Mouse (Mus musculus) cerebellum, postnatal 25 days (tissue): ENCODE measurements around the gene Pou3f1.
A peak's percentile ranks its signal among the peaks of the same experiment; 100 is the strongest.
"Not testable (repeated sequence)": the region's sequence is repeated elsewhere in the genome, so short reads cannot be mapped to it uniquely, and the experiment has no call there.

Experiments
- DNase-seq, 2 experiments: peaks; one replicate each; pipeline ENCODE4 v3.0.0; 2021; ENCODE audit warnings: mixed read lengths in 2 of 2

Pou3f1 gene

DNA sequence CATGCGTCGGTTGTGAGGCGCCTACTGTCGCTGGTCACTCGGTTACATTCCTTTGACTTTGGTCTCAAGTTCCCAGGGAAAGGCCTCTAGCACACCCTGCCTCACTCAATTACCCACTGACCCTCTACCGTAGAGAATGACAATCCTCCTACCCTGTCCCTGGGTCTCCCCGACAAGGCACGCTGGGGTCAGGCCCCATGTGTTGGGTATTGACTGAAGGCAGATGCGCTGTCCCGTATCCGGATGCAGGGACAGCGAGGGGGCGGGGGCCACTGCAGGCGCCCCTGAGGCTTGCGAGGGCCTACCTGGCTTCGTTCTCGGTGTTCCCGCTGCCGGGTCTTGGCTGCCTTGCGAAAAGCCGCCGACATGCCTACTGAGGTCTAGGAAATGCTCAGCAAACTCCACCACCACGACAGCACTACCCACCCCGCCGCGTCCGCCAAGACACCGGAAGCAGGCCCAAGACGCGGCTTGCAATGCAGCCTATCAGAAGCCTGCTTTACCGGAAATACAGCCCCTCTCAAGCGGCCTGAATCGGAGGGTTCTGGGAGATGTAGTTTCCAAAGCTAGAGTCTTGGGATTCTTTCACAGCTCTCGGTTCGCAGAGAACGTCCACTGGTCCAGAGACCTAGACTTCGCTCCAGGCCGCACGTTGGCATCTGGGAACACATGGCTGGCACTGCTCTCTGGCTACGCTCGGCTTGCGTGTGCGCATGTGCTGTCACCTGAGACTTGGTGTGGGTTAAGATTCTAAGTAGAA is 36.7 kb downstream of the Pou3f1 start, which contains the start of gene Utp11:
Gene Utp11, minus strand, starts transcription at position 466 of the 760 bp plus-strand sequence.
- peak; percentile 83 to 88 for DNase-seq

DNA sequence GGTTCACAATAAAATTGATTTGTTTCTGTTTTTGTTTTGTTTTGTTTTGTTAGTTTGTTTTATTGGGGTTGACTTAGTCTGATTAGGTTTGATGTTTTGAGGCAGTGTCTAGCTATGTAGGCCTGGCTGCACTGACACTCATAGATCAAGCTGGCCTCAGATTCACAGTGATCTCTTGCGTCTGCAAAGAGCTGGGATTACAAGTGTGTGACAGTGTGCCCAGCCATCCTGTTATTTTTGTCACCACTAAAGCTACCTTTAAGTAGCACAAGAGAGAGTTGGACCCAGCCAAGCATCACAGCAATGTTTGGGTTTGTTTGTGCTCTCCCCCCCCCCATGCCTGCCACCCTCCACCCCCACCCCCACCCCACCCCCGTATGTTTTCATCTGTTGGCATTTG is 38.0 kb downstream of the Pou3f1 start:
- DNase-seq: no peak

DNA sequence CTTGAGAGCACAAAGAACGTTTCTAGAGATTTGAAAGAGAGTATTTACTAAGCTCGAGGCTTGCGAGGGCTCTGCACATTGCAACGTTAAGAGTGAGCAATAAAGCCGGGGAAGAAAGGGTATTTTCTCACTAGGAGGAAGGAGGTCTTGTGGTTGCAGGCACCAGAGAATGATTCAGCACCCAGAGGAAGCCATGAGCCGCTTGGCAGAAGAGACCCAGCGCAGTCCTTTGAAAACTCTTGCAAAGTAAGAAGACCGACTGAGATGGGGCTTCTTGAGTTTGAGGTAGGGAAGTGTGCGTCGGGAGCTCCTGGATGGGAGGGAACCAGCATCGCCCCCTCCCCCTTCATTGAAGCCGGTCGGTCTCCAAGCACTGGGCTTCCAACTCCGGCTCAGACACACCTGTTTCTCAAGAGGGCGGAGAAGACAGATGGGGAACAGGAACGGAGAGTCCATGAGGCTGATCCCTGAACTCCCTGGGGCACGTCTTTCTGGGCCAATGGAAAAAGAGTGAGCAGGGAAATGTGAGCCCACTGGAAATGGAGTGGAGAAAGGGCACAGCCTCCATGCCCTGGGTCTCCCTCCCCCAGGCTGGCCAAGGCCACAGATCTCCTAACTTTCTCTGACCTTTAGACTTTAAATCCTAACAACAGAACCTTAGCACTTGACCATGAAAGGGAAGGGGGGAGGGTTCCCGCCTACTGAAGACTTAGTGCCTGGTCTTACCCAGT is 39.3 kb downstream of the Pou3f1 start:
- no peak for DNase-seq

DNA sequence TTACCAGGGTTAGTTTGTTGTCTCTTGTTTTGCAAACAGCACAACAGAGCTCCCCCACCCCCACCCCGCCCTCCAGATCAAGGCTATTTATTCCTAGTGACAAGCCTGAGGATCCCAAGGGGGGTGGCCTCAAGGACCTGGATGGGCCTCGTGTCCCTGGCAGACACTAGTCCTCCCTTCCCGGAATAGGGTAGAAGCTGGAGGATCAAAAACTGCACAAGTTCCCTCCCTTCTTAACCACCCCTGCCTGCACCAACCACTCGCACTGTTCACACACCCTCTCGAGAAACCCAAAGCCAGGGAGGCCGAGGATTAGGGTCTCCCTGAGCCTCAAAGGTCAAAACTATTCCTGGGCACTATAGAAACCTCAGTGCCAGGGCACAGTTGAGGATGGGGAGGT is 43.2 kb downstream of the Pou3f1 start:
- DNase-seq: no peak

DNA sequence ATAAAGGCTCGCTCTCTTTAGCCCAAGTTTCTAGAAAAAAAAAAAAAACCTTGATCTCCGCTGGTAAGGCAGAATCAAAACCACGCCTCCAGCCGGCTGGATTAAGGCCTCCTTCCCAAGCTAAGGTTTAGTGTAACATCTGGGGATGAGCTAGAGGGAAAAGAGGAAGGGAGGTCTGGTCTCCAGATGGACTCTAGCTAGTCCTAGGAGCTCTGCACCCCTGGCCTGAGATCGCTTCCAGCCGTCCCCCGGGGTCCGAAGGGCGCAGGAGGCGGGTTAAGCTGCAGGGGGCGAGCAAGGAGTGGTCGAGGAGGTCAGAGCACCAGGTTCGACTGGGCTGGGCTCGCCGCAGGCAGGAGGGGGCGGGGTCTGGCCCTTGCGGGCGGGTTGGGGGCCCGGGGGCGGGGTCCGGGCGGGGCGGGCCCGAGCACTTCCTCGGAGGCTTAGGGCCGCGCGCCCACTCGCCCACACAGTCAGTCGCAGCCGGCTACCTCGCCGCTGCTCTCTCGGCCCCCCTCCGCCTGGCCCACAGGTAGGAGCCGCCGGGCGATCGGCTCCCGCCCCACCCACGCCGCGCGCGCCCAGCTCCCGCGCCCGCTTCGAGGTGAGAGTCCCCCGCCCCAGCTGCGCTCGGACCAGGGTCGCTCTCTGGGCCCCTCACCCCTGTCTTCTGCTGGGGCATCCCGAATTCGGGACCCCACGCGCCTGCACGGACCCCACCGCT is 43.8 kb downstream of the Pou3f1 start, which contains the start of gene Fhl3:
Gene Fhl3, plus strand, starts transcription at position 454 of the 724 bp plus-strand sequence.
- DNase-seq: peak in 1 of 2 experiments; percentile 33

DNA sequence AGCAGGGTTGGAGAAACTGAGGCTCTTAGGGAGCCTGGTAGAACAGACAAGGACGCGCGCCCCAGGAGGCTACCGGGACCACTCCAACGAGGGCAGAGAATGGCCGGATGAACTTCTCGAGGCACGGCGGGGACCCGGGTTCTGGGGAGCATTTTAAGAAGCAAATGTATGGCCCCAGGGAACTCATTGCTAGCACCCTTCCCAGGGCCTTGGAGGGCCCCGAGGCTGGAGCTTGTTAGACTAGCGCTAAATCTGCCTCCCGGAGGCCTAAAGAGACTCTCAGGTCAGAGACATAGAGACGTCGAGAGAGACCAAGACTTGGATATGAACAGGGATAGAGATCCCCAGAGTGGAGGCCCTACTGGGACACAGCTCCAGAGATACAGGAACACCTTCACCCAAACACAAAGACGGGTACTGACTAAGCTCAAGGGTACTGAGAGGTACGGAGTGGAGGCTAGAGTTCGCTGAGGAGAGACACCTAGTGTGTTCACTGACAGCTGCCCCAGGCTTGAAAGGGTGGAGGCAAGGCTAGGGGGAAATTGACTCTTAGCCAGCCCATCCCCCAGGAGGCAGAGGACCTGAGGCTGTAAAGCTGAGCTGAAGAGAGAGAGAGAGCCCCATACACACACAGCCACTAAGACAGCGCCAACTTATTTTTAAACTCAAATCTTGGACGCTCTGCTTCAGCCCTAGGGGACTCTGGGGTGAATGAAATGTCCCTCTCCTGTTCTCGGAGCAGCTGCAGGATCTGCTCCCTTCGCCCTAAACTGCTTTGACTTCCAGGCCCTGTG is 44.6 kb downstream of the Pou3f1 start:
- DNase-seq: no peak

DNA sequence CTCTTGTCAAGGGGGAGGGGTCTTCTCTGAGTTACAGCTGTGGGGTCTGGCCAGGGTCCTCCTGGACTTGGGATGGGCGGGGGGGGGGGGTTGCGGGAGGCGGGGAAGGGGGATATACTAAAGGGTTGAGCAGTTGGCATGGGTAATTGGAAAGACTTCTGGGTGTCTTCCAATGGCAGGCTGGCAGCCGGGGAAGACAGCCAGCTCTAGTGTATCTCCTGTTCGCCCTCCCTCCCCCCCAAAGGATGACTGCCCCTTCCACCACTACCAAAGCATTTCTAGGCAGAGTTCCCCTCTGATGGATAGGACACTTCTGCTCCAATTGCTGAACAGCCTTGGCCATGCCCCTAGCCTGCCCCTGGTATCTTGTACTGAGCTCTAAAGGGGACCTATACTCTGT is 45.3 kb downstream of the Pou3f1 start:
- DNase-seq: peak in 1 of 2 experiments; percentile 31

DNA sequence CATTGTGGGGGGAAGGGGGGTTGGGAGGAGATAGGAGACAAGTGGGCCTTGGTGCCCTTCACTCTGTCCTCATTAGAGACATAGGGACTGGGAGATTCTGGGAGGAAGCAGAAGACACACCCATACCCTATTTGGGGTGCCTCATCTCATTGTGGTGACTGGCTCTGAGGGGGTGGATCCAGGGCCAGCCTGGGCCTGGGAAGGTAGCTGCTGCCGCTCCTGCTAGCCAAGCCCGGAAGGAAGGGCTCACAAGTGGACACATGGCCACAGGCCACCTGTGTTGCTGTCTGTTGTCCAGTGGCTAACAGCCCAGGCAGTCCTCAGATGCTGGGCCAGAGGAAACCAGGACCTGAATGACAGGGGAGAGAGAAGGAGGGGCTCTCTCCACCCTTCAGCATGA is 46.8 kb downstream of the Pou3f1 start:
- DNase-seq: peak in 1 of 2 experiments; percentile 40

DNA sequence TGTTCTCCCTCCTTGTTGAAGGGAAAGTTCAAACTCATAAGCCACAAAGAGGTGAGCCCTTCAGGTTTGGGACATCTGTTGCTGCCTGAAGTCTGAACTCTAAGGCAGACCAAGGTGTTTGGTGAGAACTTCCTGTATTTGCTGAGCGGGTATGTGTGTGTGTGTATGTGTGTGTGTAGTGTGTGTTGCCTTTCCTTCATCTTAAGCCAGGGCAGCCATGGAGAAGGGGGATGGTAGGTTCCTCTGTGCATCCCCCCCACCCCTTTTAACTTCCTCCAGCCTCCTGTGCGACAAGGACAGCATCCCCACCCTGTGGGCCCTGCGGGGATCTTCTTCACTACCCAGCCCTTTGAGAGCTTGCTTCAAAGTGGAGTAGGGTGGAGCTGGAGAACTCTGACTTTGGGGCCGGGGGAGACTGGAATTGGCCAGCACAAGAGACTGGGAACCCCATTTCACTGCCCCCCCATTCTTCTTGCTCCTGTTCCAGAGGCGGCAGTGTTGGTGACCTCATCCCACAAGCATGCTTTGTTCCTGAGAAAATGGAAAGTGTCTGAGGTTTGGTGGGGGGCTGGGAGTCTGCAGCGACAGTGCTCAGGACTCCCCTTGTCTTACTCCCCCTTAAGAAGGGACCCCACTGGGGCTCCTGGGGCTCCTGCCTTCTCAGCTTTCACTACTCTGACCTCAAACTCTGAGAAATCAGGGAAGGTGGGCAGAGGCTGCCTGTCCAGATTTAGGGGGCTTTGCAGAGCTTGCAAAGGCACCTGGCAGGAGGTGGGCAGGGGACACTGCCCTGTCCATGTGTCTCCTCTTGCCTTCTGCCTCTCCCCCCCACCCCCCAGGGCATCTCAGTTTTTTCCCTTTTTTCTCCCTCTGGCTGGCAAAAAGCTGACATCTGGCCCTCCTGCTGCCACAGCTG is 47.5 kb downstream of the Pou3f1 start:
- DNase-seq: no peak

DNA sequence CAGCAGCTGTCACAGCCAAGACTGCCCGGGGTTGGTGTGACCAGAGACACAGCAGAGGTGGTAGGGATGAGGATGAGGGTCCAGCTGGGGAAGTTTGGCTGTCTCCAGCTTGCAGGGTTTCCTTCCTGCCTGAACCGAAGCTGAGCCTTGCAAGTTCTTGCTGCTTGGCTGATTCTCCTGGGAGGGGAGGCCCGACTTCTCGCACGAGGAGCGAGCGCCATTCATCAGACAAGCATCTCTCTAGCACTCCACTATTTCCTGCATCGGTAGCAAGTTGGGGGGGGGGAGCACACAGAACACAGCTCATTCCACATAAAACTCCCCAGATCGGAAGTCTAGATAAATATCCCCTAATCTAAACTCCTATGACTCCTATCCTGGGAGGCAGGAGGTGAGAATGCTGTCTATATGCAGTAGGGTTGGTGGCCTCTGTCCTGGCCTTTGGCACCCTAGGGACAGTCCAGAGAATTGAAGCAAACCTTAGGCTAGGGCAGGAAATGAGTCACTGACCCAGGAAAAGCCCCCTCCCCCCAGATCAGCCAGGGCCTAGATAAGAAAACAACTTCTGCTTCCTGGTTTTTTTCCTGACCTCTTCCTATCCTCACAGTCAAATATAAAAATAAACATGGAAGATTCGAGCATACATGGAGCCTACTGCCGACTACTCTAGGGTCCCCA is 48.3 kb downstream of the Pou3f1 start:
- DNase-seq: no peak

DNA sequence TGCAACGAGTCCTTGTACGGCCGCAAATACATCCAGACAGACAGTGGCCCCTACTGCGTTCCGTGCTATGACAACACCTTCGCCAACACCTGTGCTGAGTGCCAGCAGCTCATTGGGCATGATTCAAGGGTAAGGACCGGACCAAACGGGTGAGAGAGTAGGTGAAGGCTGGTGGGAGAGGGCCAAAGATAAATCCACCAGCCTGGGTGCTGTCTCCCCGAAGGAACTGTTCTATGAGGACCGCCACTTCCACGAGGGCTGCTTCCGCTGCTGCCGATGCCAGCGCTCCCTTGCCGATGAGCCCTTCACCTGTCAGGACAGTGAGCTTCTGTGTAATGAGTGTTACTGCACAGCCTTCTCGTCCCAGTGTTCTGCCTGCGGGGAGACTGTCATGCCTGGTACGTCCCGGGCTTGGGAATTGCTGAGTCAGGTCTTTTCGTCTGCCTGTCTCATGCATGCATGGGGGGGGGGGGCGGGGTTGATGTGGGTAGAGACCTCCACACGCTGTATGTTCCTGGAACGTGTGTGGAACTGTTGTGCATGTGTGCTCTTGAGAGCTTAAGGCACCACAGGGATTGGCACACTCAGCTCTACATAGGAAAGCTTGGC is 49.2 kb downstream of the Pou3f1 start:
- DNase-seq: no peak

DNA sequence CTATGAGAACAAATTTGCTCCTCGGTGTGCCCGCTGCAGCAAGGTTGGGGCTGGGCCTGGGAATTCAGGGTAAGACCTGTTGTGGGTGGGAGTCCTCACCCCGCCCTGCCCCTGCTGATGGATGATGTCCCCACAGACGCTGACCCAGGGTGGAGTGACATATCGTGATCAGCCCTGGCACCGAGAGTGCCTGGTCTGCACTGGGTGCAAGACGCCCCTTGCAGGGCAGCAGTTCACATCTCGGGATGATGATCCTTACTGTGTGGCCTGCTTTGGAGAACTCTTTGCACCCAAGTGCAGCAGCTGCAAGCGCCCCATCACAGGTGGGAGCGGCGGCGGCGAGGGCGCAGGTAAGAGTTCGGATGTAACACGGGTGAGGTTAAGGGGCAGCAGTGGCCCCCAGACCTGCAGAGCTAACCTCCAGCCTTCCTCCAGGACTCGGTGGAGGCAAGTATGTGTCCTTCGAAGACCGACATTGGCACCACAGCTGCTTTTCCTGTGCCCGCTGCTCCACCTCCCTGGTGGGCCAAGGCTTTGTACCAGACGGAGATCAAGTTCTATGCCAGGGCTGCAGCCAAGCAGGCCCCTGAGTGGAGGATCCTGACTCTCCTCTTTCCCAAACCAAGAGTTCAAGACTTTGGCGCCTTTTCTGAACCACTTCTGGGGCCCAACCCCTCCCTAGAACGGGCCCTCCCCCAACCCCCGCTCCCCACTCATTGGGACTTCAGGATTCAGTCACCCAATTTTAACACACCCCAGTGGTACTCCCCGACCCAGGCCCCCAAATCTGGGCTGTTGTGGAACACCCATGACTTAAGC is 51.0 kb downstream of the Pou3f1 start:
- not testable (repeated sequence) for DNase-seq

DNA sequence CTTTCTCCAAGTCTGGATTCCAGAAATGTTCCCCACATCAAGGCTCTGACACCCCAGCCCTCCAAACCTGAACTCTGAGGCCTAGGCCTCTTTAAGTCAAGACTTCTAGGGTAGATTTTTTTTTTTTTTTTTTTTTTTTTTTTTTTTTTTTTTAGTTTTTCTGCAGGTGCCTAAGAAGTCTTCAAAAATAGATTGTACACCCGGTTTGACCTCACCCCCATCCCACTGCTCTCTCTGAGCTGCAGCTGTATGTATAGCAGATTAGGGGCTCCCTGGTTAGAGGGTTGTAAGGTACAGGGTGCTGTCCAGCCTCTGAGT is 51.6 kb downstream of the Pou3f1 start:
- DNase-seq: not testable (repeated sequence)

DNA sequence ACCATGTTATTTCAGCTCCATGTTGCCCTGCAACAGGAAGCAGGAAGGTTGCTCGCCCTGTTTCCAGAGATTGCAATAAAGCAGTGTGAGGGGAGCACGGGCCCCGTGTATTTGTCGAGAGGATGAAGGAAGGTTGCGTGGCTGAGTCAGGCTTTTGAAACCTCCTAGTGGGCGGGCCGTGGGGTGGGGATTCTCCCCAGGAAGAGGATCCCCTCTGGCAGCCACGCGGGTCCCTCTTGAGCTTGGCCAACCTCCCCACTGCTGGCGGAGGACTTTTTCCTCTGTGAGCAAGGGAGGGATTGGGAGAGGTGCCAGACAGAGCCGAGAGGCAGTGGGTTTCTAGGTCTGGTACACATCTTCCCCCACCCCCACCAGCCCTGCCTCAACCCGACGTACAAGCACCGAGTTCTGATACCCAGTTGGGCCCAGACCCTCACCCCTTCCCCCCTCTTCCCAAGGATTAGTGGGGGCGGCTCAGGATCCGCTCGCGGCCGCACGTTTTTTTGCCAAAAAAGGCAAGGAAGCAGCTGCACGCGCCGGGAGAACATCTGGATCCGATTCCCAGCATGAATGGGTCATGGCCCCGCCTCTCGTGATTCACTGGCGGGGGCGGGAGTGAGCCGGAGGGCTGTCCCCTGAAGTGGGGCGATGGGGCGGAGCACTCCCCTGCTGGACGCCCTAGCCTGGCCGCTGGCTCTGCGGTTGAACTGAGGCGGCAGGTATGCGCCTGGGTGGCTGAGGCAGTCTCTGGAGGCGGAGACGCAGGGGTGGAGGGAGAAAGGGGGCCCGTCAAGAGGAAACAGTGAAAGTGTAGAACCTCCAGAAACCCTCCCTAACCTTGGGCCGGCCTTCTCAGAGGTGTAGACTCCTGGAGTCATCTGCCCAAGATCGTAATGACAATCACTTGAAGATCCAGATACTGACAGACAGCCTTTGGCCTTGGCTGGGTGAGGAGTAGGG is 52.2 kb downstream of the Pou3f1 start:
- peak in 1 of 2 experiments; percentile 46 for DNase-seq

DNA sequence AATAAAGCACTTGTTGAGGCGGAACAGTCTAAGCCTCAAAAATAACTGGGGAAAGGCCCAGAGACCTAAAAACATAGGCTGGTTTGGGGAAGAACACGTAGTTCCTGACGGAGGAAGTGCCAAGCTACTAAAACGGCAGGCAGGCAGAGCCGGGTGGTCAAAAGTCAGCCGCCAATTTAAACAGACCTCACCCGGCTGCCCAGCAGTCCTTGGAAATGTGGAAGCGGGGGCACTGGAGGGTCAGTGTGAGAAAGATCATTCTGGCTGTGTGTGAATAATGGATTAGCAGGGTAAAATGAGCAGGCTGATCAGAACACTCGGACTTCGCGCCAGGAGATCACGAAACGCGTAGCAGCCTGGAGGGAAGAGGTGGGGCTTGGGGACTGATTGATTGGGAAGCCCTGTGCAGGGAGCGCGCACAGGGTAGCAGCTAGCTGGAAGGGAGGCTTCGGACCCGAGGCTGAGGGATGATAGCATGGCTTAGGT is 53.4 kb downstream of the Pou3f1 start:
- DNase-seq: no peak
